Mouse (Mus musculus): ENCODE results near the gene Ankrd35. TPM values are rescaled to one million over a fixed set of nuclear protein-coding genes. Genes with fewer than 3 reads are reported as not detected.
"Not testable (repeated sequence)": the region's sequence is repeated elsewhere in the genome, so short reads cannot be mapped to it uniquely, and the experiment has no call there.

The Ankrd35 gene
- total RNA-seq, 2 experiments from 2014 or later: 6.8 to 7.0 TPM

DNA sequence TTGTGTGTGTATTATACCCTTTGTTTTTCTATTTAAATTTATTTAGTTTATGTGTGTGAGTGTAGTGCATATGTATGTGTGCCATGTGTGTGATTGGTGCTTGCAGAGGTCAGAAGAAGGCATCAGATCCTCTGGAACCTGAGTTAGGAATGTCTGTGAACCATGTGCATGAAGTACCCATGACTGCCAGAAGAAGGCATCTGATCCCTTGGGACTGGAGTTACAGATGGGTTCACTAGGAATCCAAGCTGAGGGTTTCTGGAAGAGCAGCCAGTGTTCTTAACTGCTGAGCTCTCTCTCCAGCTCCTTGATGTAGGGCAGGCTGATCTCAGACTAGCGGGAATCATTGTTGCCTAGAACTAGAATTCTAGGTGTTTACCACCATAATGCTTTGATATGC is 68.1 kb downstream of the Ankrd35 start:
- intact Hi-C loops (cut with DNase I): no loop called here
- no peak for DNase-seq (ENCODE audit: low spot score in 2 of 2)

DNA sequence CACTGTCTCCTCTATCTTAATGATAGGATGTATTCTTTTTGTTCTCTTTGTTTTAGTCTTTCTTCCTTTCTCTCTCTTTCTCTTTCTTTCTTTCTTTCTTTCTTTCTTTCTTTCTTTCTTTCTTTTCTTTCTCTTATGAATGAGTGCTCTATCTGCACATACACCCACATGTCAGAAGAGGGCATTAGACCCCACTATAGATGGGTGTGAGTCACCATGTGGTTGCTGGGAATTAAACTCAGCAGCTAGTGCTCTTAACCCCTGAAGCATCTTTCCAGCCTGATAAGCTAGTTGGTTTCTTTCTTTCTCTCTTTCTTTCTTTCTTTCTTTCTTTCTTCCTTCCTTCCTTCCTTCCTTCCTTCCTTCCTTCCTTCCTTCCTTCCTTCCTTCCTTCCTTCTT is 70.3 kb downstream of the Ankrd35 start:
- DNase-seq (ENCODE audit: low spot score in 2 of 2); intact Hi-C loops (cut with DNase I): not testable (repeated sequence)

Other genes starting within 250 kb of the Ankrd35 start
- not detected for gene BC107364, start 217.8 kb upstream of the Ankrd35 start, total RNA-seq (2021)
- gene Hfe2, start 145.0 kb upstream of the Ankrd35 start, total RNA-seq (2021): 1 to 10 TPM in 1 of 2 experiments, under 1 TPM in 1; 0.85 to 1.4 TPM
- gene Txnip, start 112.2 kb upstream of the Ankrd35 start, total RNA-seq (2021): 10 to 100 TPM; 18.3 to 18.5 TPM
- gene Gm16253, start 93.1 kb upstream of the Ankrd35 start, total RNA-seq (2021): not detected
- 10 to 100 TPM; 20.7 to 21.2 TPM for gene Polr3gl, start 76.0 kb upstream of the Ankrd35 start, total RNA-seq (2021)
- gene Ankrd34a, start 73.5 kb upstream of the Ankrd35 start, total RNA-seq (2021): 10 to 100 TPM; 73.5 to 74.2 TPM
- gene Lix1l, start 69.0 kb upstream of the Ankrd35 start, total RNA-seq (2021): 10 to 100 TPM; 18.6 to 20.5 TPM
- 10 to 100 TPM; 34.2 to 46.3 TPM for gene Rbm8a, start 40.2 kb upstream of the Ankrd35 start, total RNA-seq (2021)
- 10 to 100 TPM; 51.6 to 53.3 TPM for gene Pex11b, start 34.8 kb upstream of the Ankrd35 start, total RNA-seq (2021)
- under 1 TPM; 0.28 to 0.34 TPM for gene Gm42957, start 34.7 kb upstream of the Ankrd35 start, total RNA-seq (2021)
- gene Itga10, start 24.5 kb upstream of the Ankrd35 start, total RNA-seq (2021): 1 to 10 TPM; 2.3 to 3.5 TPM
- 10 to 100 TPM; 23.4 to 24.5 TPM for gene Pias3, start 26.3 kb downstream of the Ankrd35 start, total RNA-seq (2021)
- 10 to 100 TPM in 1 of 2 experiments, 1 to 10 TPM in 1; 7.6 to 10.0 TPM for gene Nudt17, start 38.4 kb downstream of the Ankrd35 start, total RNA-seq (2021)
- 10 to 100 TPM; 25.0 to 27.5 TPM for gene Polr3c, start 57.5 kb downstream of the Ankrd35 start, total RNA-seq (2021)
- 10 to 100 TPM; 68.8 to 70.2 TPM for gene Rnf115, start 57.5 kb downstream of the Ankrd35 start, total RNA-seq (2021)
- under 1 TPM; 0.50 to 0.53 TPM for gene Pdzk1, start 159.2 kb downstream of the Ankrd35 start, total RNA-seq (2021)
- gene Cd160, start 159.2 kb downstream of the Ankrd35 start, total RNA-seq (2021): not detected
- gene Gja5, start 234.6 kb downstream of the Ankrd35 start, total RNA-seq (2021): 1 to 10 TPM; 1.2 to 2.3 TPM
- gene Gpr89, start 235.2 kb downstream of the Ankrd35 start, total RNA-seq (2021): 10 to 100 TPM; 44.6 to 46.3 TPM